Mouse (Mus musculus) midbrain, embryonic 10.5 days (tissue): ENCODE data around the gene Gja10. TPM values are rescaled to one million over a fixed set of nuclear protein-coding genes. Genes with fewer than 3 reads are reported as not detected.

Source experiments
- DNase-seq: peaks from one replicate; pipeline ENCODE4 v3.0.0-alpha.2; 2017; ENCODE audit warnings: low spot score
- H3K27ac ChIP-seq: fragments of 300-500 bp; sonication (generic); replicated peaks from 2 replicates; pipeline ENCODE4 v1.5.1; 2016; ENCODE audit warnings: mild to moderate bottlenecking
- H3K27me3 ChIP-seq: fragments of 300-500 bp; sonication (generic); 2 replicates; pipeline ENCODE4 v1.6.1; 2016; ENCODE audit warnings: low read depth, mild to moderate bottlenecking; ENCODE audit not compliant: poor library complexity, severe bottlenecking
- H3K36me3 ChIP-seq: fragments of 300-500 bp; sonication (generic); 2 replicates; pipeline ENCODE4 v1.6.1; 2016; ENCODE audit warnings: mild to moderate bottlenecking, moderate library complexity
- H3K4me1 ChIP-seq: fragments of 300-500 bp; sonication (generic); 2 replicates; pipeline ENCODE4 v1.6.1; 2016
- H3K4me3 ChIP-seq: fragments of 300-500 bp; sonication (generic); 2 replicates; pipeline ENCODE4 v1.5.1; 2016; ENCODE audit warnings: mild to moderate bottlenecking, moderate library complexity
- H3K9me3 ChIP-seq: fragments of 300-500 bp; sonication (generic); replicated peaks from 2 replicates; pipeline ENCODE4 v1.6.1; 2016; ENCODE audit warnings: mild to moderate bottlenecking
- WGBS: fragments of 180-500 bp; shearing (Covaris S2); methylation state at CpG from one replicate; pipeline ENCODE4 v1.1.7; 2016; 5-methylcytosine and 5-hydroxymethylcytosine counted together
- polyA plus RNA-seq: library from polyadenylated mRNA; unstranded; fragments of >200 nt; fragmentation: Nextera tagmentation; extraction: Ambion mirVana; gene quantifications from 2 replicates; pipeline ENCODE4 v1.2.1, GENCODE M21; 2016

Gene Gja10
- polyA plus RNA-seq, 1 experiment from 2014 or later = 0.07 TPM

DNA sequence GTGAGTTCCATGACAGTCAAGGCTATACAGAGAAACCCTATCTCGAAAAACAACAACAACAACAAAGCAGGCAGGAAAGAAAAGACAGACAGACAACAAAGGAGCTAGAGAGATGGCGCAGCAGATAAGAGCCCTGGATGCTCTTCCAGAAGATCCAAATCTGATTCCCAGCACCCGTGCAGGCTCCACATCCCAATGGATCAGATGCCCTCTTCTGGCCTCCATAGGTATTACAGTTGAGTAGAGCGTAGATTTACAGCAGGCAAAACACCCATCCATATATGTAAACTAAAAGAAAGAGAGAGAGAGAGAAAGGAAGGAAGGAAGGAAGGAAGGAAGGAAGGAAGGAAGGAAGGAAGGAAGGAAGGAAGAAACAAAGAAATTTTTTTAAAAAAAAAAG lies 51.2 kb downstream of the Gja10 start:
- H3K4me1 ChIP-seq = peaks cover 9% of the 10 kb centered on the region
- no peak overlapping the region for H3K27ac ChIP-seq
- no peaks in the 10 kb centered on the region; the same call in 1 of the 2 replicates for H3K9me3 ChIP-seq
- H3K4me3 ChIP-seq = no peak overlapping the region
- peak; percentile 47 for DNase-seq
- H3K36me3 ChIP-seq = no peaks in the 10 kb centered on the region
- H3K27me3 ChIP-seq = no peaks in the 10 kb centered on the region
- WGBS = 34% methylated on average over 4 of the region's 4 CpGs

DNA sequence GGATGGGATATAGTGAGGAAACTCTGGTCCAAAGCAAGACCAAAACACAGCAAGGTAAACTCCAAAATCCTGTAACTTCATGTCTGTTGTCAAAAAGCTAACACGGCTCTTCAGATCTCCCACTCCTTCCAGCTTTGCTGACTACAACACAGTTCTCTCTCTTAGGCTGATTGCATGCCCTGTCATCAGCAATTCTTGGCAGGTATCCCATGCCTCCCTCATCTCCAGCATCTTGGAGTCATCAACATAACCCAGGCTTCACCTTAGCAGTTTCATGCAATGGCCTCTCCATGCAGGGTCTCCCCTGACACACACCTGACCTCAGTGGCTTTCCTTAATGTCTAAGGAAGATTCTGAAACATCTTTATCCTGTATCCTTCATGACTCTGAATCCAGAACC lies 53.4 kb downstream of the Gja10 start:
- H3K9me3 ChIP-seq = no peaks in the 10 kb centered on the region; the same call in 1 of the 2 replicates
- H3K36me3 ChIP-seq = no peaks in the 10 kb centered on the region
- peaks cover 9% of the 10 kb centered on the region for H3K4me1 ChIP-seq
- no peak overlapping the region for H3K27ac ChIP-seq
- DNase-seq = no peak
- H3K27me3 ChIP-seq = no peaks in the 10 kb centered on the region
- H3K4me3 ChIP-seq = no peak overlapping the region
- 94% methylated on average over 1 of the region's 1 CpGs for WGBS

Other genes starting within 250 kb of the Gja10 start
- gene Casp8ap2, start 12.7 kb upstream of the Gja10 start, polyA plus RNA-seq = 74.5 and 77.4 TPM in 2 replicates
- 16.5 and 16.7 TPM in 2 replicates for gene Mdn1, start 54.4 kb upstream of the Gja10 start, polyA plus RNA-seq
- 124 and 142 TPM in 2 replicates for gene Lyrm2, start 197.5 kb upstream of the Gja10 start, polyA plus RNA-seq